ENCODE assay signal across 11 mouse cellular contexts in the genomic region with DNA sequence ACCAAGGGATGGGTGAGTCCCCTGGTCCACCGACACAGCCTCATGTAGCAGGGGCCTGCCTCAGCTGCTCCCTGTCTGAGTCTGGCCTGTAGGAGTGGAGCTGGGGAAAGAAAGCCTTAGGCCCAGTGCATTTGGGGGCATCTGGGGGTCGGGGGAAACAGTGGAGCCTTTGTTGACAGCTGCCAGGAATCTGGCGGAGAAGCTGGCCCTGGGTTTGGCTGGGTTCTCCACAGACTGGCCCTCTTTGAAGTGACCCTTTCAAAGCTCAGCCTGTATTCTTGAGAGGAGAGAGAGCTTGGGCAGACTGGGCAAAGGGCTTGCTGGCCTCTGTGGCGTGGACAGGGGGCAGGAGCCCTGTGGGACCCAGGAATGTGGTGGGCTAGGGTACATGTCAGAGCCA. TPM values are rescaled to one million over a fixed set of nuclear protein-coding genes. Genes with fewer than 3 reads are reported as not detected.
DNase-seq lines count a peak whose midpoint lies in the region; ATAC-seq and TF ChIP-seq lines count a peak whose summit lies in the region.
"Had no signal": no experiment of that assay in that cellular context is flagged by ENCODE, and none has a peak within 500 bp of the region (broad histone marks: within the 10 kb centered on the region; RNA-seq: fewer than 3 reads in every experiment).

No protein-coding gene starts in this region.

- no peak overlapping the region for H3K4me2 ChIP-seq in heart, embryonic 13.5 days
- no peak overlapping the region for H3K4me2 ChIP-seq in midbrain, embryonic 11.5 days
- no peak overlapping the region for H3K4me2 ChIP-seq in midbrain, embryonic 15.5 days
- H3K4me2 ChIP-seq in hindbrain, postnatal 0 days (ENCODE audit: low read depth, low read length) = no peak overlapping the region
- H3K4me2 ChIP-seq in neural tube, embryonic 13.5 days = no peak overlapping the region

- H3K79me2 ChIP-seq in heart, adult 2 months (replicated peaks; ENCODE audit: control insufficient read depth, insufficient read depth, low read length) = peaks cover 1% of the 10 kb centered on the region; the same call in 1 of the 2 replicates

- WGBS in heart, embryonic 13.5 days = 47% methylated on average over 4 of the region's 4 CpGs
- WGBS in heart, adult 2 months = 61% methylated on average over 4 of the region's 4 CpGs
- WGBS in midbrain, embryonic 11.5 days = 42% methylated on average over 4 of the region's 4 CpGs
- 54% methylated on average over 4 of the region's 4 CpGs for WGBS in midbrain, embryonic 15.5 days
- 48% methylated on average over 4 of the region's 4 CpGs for WGBS in hindbrain, postnatal 0 days
- WGBS in neural tube, embryonic 13.5 days = 45% methylated on average over 4 of the region's 4 CpGs

- H3K9ac ChIP-seq in heart, embryonic 13.5 days = peak overlapping the region; percentile 63
- no peak overlapping the region for H3K9ac ChIP-seq in heart, adult 2 months (ENCODE audit: low read depth, low read length)
- peak overlapping the region; percentile 12; the same call in 1 of the 2 replicates for H3K9ac ChIP-seq in midbrain, embryonic 11.5 days (ENCODE audit: low read length)
- no peak overlapping the region for H3K9ac ChIP-seq in midbrain, embryonic 15.5 days
- no peak overlapping the region for H3K9ac ChIP-seq in hindbrain, postnatal 0 days (replicated peaks; ENCODE audit: low read length)
- no peak overlapping the region for H3K9ac ChIP-seq in neural tube, embryonic 13.5 days

- H3K4me1 ChIP-seq in heart, embryonic 13.5 days = peaks cover 68% of the 10 kb centered on the region
- H3K4me1 ChIP-seq in heart, adult 2 months (ENCODE audit: control insufficient read depth, insufficient read depth, low read length) = peaks cover 7% of the 10 kb centered on the region
- peaks cover 6% of the 10 kb centered on the region for H3K4me1 ChIP-seq in midbrain, embryonic 11.5 days (ENCODE audit: control insufficient read depth, insufficient read depth, low read length)
- 0 out of 2 replicates have a peak, but pooled peaks cover 5% of the 10 kb centered on the region for H3K4me1 ChIP-seq in midbrain, embryonic 15.5 days
- H3K4me1 ChIP-seq in hindbrain, postnatal 0 days (ENCODE audit: insufficient read depth, low read length) = 0 out of 2 replicates have a peak, but pooled peaks cover 2% of the 10 kb centered on the region
- H3K4me1 ChIP-seq in neural tube, embryonic 13.5 days (replicated peaks) = peaks cover 45% of the 10 kb centered on the region

- no peak for TF ChIP-seq EP300 in heart, adult 2 months (IDR thresholded peaks at IDR 0.05; ENCODE audit: insufficient read depth, low read depth, low read length)

- no peak for ATAC-seq in heart, embryonic 13.5 days (ENCODE audit: extremely low read depth, insufficient number of reproducible peaks, low FRiP score, low TSS enrichment)
- ATAC-seq in midbrain, embryonic 11.5 days (ENCODE audit: low FRiP score) = no peak
- ATAC-seq in midbrain, embryonic 15.5 days (replicated peaks) = no peak
- peak; percentile 78; the same call in 1 of the 2 replicates for ATAC-seq in hindbrain, postnatal 0 days
- no peak for ATAC-seq in neural tube, embryonic 13.5 days (ENCODE audit: low read depth)
- ATAC-seq: lung, postnatal 0 days had no signal

- no peak for DNase-seq in heart, adult 2 months
- no peak for DNase-seq in midbrain, embryonic 11.5 days (ENCODE audit: low spot score, missing footprints)
- DNase-seq in hindbrain, postnatal 0 days (ENCODE audit: low spot score) = peak; percentile 47
- DNase-seq in cerebellum, postnatal 14 days = no peak
- no peak for DNase-seq in thymus, postnatal 10 days (ENCODE audit: low spot score in 2 of 2)
- DNase-seq: kidney, postnatal 14 days; thymus, postnatal 25 days had no signal

- no peaks in the 10 kb centered on the region for H3K9me3 ChIP-seq in heart, embryonic 13.5 days
- H3K9me3 ChIP-seq in midbrain, embryonic 11.5 days (ENCODE audit: control insufficient read depth, low read length) = no peaks in the 10 kb centered on the region
- no peaks in the 10 kb centered on the region for H3K9me3 ChIP-seq in midbrain, embryonic 15.5 days
- H3K9me3 ChIP-seq in hindbrain, postnatal 0 days (ENCODE audit: low read length) = no peaks in the 10 kb centered on the region
- H3K9me3 ChIP-seq in neural tube, embryonic 13.5 days = no peaks in the 10 kb centered on the region

- peak overlapping the region; percentile 55 for H3K27ac ChIP-seq in heart, embryonic 13.5 days (replicated peaks)
- no peak overlapping the region for H3K27ac ChIP-seq in heart, adult 2 months
- H3K27ac ChIP-seq in midbrain, embryonic 11.5 days (ENCODE audit: low read depth, low read length) = no peak overlapping the region
- H3K27ac ChIP-seq in midbrain, embryonic 15.5 days = no peak overlapping the region
- H3K27ac ChIP-seq in hindbrain, postnatal 0 days = no peak overlapping the region; the same call in 1 of the 2 replicates
- peak overlapping the region; percentile 56; the same call in 1 of the 2 replicates for H3K27ac ChIP-seq in neural tube, embryonic 13.5 days (replicated peaks)

- H3K4me3 ChIP-seq in heart, embryonic 13.5 days = no peak overlapping the region
- no peak overlapping the region for H3K4me3 ChIP-seq in heart, adult 2 months
- H3K4me3 ChIP-seq in midbrain, embryonic 11.5 days (ENCODE audit: low read depth, low read length) = no peak overlapping the region
- no peak overlapping the region for H3K4me3 ChIP-seq in midbrain, embryonic 15.5 days
- H3K4me3 ChIP-seq in hindbrain, postnatal 0 days (ENCODE audit: low read length) = no peak overlapping the region
- H3K4me3 ChIP-seq in neural tube, embryonic 13.5 days = no peak overlapping the region

- H3K27me3 ChIP-seq in heart, embryonic 13.5 days (replicated peaks) = no peaks in the 10 kb centered on the region
- H3K27me3 ChIP-seq in heart, adult 2 months (ENCODE audit: control insufficient read depth, insufficient read depth, low read length) = no peaks in the 10 kb centered on the region
- no peaks in the 10 kb centered on the region; the same call in 1 of the 2 replicates for H3K27me3 ChIP-seq in midbrain, embryonic 11.5 days (ENCODE audit: control insufficient read depth, insufficient read depth, low read length)
- no peaks in the 10 kb centered on the region for H3K27me3 ChIP-seq in midbrain, embryonic 15.5 days (replicated peaks)
- H3K27me3 ChIP-seq in hindbrain, postnatal 0 days (ENCODE audit: insufficient read depth, low read length) = no peaks in the 10 kb centered on the region
- no peaks in the 10 kb centered on the region for H3K27me3 ChIP-seq in neural tube, embryonic 13.5 days

- intact Hi-C loops in heart, adult 2 months (cut with DNase I) = no loop called here

- peaks cover 9% of the 10 kb centered on the region; the same call in 1 of the 2 replicates for H3K36me3 ChIP-seq in heart, embryonic 13.5 days
- no peaks in the 10 kb centered on the region for H3K36me3 ChIP-seq in heart, adult 2 months (ENCODE audit: control insufficient read depth, insufficient read depth, low read length)
- no peaks in the 10 kb centered on the region for H3K36me3 ChIP-seq in midbrain, embryonic 11.5 days (ENCODE audit: control insufficient read depth, insufficient read depth, low read length)
- no peaks in the 10 kb centered on the region for H3K36me3 ChIP-seq in midbrain, embryonic 15.5 days (replicated peaks)
- no peaks in the 10 kb centered on the region for H3K36me3 ChIP-seq in hindbrain, postnatal 0 days (ENCODE audit: insufficient read depth, low read length)
- H3K36me3 ChIP-seq in neural tube, embryonic 13.5 days = no peaks in the 10 kb centered on the region

- TF ChIP-seq CTCF in heart, adult 2 months (IDR thresholded peaks at IDR 0.05) = no peak
- TF ChIP-seq CTCF in hindbrain, postnatal 0 days (IDR thresholded peaks at IDR 0.05; ENCODE audit: low read depth) = no peak

- no peak for TF ChIP-seq POLR2A in heart, adult 2 months (IDR thresholded peaks at IDR 0.05; ENCODE audit: insufficient read depth, low read depth, low read length)

RNA-seq across cellular contexts. Expression of a gene that starts 7.2 kb away (rescaled TPM):
- 6.6 and 6.9 TPM in 2 replicates for polyA plus RNA-seq in heart, embryonic 13.5 days (2015; fragmentation: Nextera tagmentation; extraction: Ambion mirVana)
- total RNA-seq in heart, adult 2 months (2021) = 10 to 100 TPM; 12.8 to 13.7 TPM
- 18.4 and 19.2 TPM in 2 replicates for polyA plus RNA-seq in heart, adult 2 months (2012; rRNA removed)
- 2.5 and 2.8 TPM in 2 replicates for polyA plus RNA-seq in midbrain, embryonic 11.5 days (2014; fragmentation: Nextera tagmentation; extraction: Ambion mirVana)
- 10.9 and 11.0 TPM in 2 replicates for polyA plus RNA-seq in midbrain, embryonic 15.5 days (2015; fragmentation: Nextera tagmentation; extraction: Ambion mirVana)
- 75.2 and 86.8 TPM in 2 replicates for total RNA-seq in hindbrain, postnatal 0 days (2014; rRNA removed)
- polyA plus RNA-seq in hindbrain, postnatal 0 days (2015; fragmentation: Nextera tagmentation; extraction: Ambion mirVana) = 7.3 and 7.7 TPM in 2 replicates
- 6.8 and 7.4 TPM in 2 replicates for polyA plus RNA-seq in neural tube, embryonic 13.5 days (2015; fragmentation: Nextera tagmentation; extraction: Ambion mirVana)

Comparison
In these comparisons a context has a peak if more than half of its experiments do, and no peak if none do; other contexts are left out.
1. H3K27ac ChIP-seq: peak in heart, embryonic 13.5 days (single experiment) and neural tube, embryonic 13.5 days (single experiment); none in heart, adult 2 months (single experiment), midbrain, embryonic 11.5 days (single experiment), midbrain, embryonic 15.5 days (single experiment) and hindbrain, postnatal 0 days (single experiment).
2. H3K9ac ChIP-seq: peak in heart, embryonic 13.5 days (single experiment) and midbrain, embryonic 11.5 days (single experiment); none in heart, adult 2 months (single experiment), midbrain, embryonic 15.5 days (single experiment), hindbrain, postnatal 0 days (single experiment) and neural tube, embryonic 13.5 days (single experiment).